Mouse (Mus musculus) limb, embryonic 13.5 days (tissue): ENCODE measurements around the gene Ets1. TPM values are rescaled to one million over a fixed set of nuclear protein-coding genes. Genes with fewer than 3 reads are reported as not detected.

Source experiments
- ATAC-seq: fragments of 200-750 bp; cut with Nextera tagmentation; 2 replicates; pipeline ENCODE4 v1.8.0; 2017; ENCODE audit warnings: low read depth, moderate number of reproducible peaks, moderate TSS enrichment; ENCODE audit not compliant: low FRiP score
- H3K27ac ChIP-seq: fragments of 300-500 bp; sonication (generic); 2 replicates; pipeline ENCODE4 v1.5.1; 2015; ENCODE audit warnings: inconsistent platforms, mild to moderate bottlenecking, moderate library complexity
- H3K27me3 ChIP-seq: fragments of 300-500 bp; sonication (generic); 2 replicates; pipeline ENCODE4 v1.6.1; 2015; ENCODE audit warnings: mild to moderate bottlenecking, inconsistent platforms
- H3K36me3 ChIP-seq: fragments of 300-500 bp; sonication (generic); 2 replicates; pipeline ENCODE4 v1.6.1; 2015; ENCODE audit warnings: inconsistent platforms, mild to moderate bottlenecking, moderate library complexity
- H3K4me1 ChIP-seq: fragments of 300-500 bp; sonication (generic); 2 replicates; pipeline ENCODE4 v1.6.1; 2015; ENCODE audit warnings: inconsistent platforms
- H3K4me2 ChIP-seq: fragments of 300-500 bp; sonication (generic); replicated peaks from 2 replicates; pipeline ENCODE4 v1.6.1; 2015; ENCODE audit warnings: inconsistent platforms, mild to moderate bottlenecking, moderate library complexity
- H3K4me3 ChIP-seq: fragments of 300-500 bp; sonication (generic); 2 replicates; pipeline ENCODE4 v1.5.1; 2015; ENCODE audit warnings: moderate library complexity, mild to moderate bottlenecking, inconsistent platforms
- H3K9ac ChIP-seq: fragments of 300-500 bp; sonication (generic); 2 replicates; pipeline ENCODE4 v1.6.1; 2015; ENCODE audit warnings: mild to moderate bottlenecking, inconsistent platforms
- H3K9me3 ChIP-seq: fragments of 300-500 bp; sonication (generic); 2 replicates; pipeline ENCODE4 v1.6.1; 2016; ENCODE audit warnings: inconsistent platforms
- WGBS: fragments of 180-500 bp; shearing (Covaris S2); methylation state at CpG from one replicate; pipeline ENCODE4 v1.1.7; 2015; 5-methylcytosine and 5-hydroxymethylcytosine counted together
- polyA plus RNA-seq: library from polyadenylated mRNA; unstranded; fragments of >200 nt; fragmentation: Nextera tagmentation; extraction: Ambion mirVana; gene quantifications from 2 replicates; pipeline ENCODE4 v1.2.1, GENCODE M21; 2015

The Ets1 gene
- polyA plus RNA-seq, 1 experiment from 2014 or later: 41.8 TPM

- no peak for ATAC-seq
These were observed 28.8 kb upstream of the Ets1 start for GRCm38 (mm10) chr9:32607218-32607617.

GRCm38 (mm10) chr9:32608831-32609610, 27.0 kb upstream of the Ets1 start:
- Histone ChIP-seq H3K4me3 (no peak overlapping the region), H3K4me2 (no peak overlapping the region), H3K27ac (no peak overlapping the region), H3K4me1 (peaks cover 9% of the 10 kb centered on the region; the same call in 1 of the 2 replicates), H3K9ac (no peak overlapping the region), H3K27me3 (peaks cover 8% of the 10 kb centered on the region; the same call in 1 of the 2 replicates), H3K9me3 (no peaks in the 10 kb centered on the region), H3K36me3 (no peaks in the 10 kb centered on the region)
- 92% methylated on average over 10 of the region's 10 CpGs for WGBS
- no peak for ATAC-seq

More at GRCm38 (mm10) chr9:32607218-32607617, 28.8 kb upstream of the Ets1 start:
- Histone ChIP-seq H3K9me3 (no peaks in the 10 kb centered on the region), H3K4me1 (no peaks in the 10 kb centered on the region), H3K4me3 (no peak overlapping the region), H3K9ac (no peak overlapping the region), H3K4me2 (no peak overlapping the region), H3K27me3 (peaks cover 8% of the 10 kb centered on the region; the same call in 1 of the 2 replicates), H3K27ac (no peak overlapping the region), H3K36me3 (no peaks in the 10 kb centered on the region)
- WGBS: 26% methylated on average over 7 of the region's 7 CpGs

GRCm38 (mm10) chr9:32610218-32610617, 25.8 kb upstream of the Ets1 start:
- H3K4me2 ChIP-seq: no peak overlapping the region
- peaks cover 4% of the 10 kb centered on the region; the same call in 1 of the 2 replicates for H3K27me3 ChIP-seq
- 88% methylated on average over 8 of the region's 8 CpGs for WGBS
- H3K27ac ChIP-seq: no peak overlapping the region
- H3K36me3 ChIP-seq: no peaks in the 10 kb centered on the region
- no peaks in the 10 kb centered on the region for H3K9me3 ChIP-seq
- H3K4me3 ChIP-seq: no peak overlapping the region
- ATAC-seq: no peak
- H3K4me1 ChIP-seq: peaks cover 9% of the 10 kb centered on the region; the same call in 1 of the 2 replicates
- no peak overlapping the region for H3K9ac ChIP-seq

- Histone ChIP-seq H3K4me2 (no peak overlapping the region), H3K9me3 (no peaks in the 10 kb centered on the region), H3K27ac (no peak overlapping the region), H3K4me1 (peaks cover 9% of the 10 kb centered on the region; the same call in 1 of the 2 replicates), H3K27me3 (peaks cover 4% of the 10 kb centered on the region; the same call in 1 of the 2 replicates), H3K4me3 (no peak overlapping the region), H3K36me3 (no peaks in the 10 kb centered on the region), H3K9ac (no peak overlapping the region)
- ATAC-seq: no peak
- 59% methylated on average over 4 of the region's 4 CpGs for WGBS
These were observed 25.4 kb upstream of the Ets1 start for GRCm38 (mm10) chr9:32610631-32611030.

- 87% methylated on average over 4 of the region's 4 CpGs for WGBS
- no peaks in the 10 kb centered on the region for H3K9me3 ChIP-seq
- no peak overlapping the region for H3K27ac ChIP-seq
- no peak overlapping the region for H3K9ac ChIP-seq
- H3K27me3 ChIP-seq: peaks cover 4% of the 10 kb centered on the region; the same call in 1 of the 2 replicates
- ATAC-seq: no peak
- no peak overlapping the region for H3K4me2 ChIP-seq
- H3K36me3 ChIP-seq: no peaks in the 10 kb centered on the region
- peaks cover 9% of the 10 kb centered on the region; the same call in 1 of the 2 replicates for H3K4me1 ChIP-seq
- no peak overlapping the region for H3K4me3 ChIP-seq
These were observed 24.7 kb upstream of the Ets1 start for GRCm38 (mm10) chr9:32611340-32611739.

GRCm38 (mm10) chr9:32612426-32612825, 23.6 kb upstream of the Ets1 start:
- H3K9ac ChIP-seq: no peak overlapping the region
- peaks cover 9% of the 10 kb centered on the region; the same call in 1 of the 2 replicates for H3K4me1 ChIP-seq
- no peak overlapping the region for H3K27ac ChIP-seq
- ATAC-seq: no peak
- H3K27me3 ChIP-seq: no peaks in the 10 kb centered on the region
- no peaks in the 10 kb centered on the region for H3K36me3 ChIP-seq
- no peak overlapping the region for H3K4me2 ChIP-seq
- H3K4me3 ChIP-seq: no peak overlapping the region
- WGBS: 83% methylated on average over 5 of the region's 5 CpGs
- no peaks in the 10 kb centered on the region for H3K9me3 ChIP-seq

- Histone ChIP-seq H3K4me2 (no peak overlapping the region), H3K4me1 (peaks cover 9% of the 10 kb centered on the region; the same call in 1 of the 2 replicates), H3K36me3 (no peaks in the 10 kb centered on the region), H3K9me3 (no peaks in the 10 kb centered on the region), H3K9ac (no peak overlapping the region), H3K27ac (no peak overlapping the region), H3K27me3 (no peaks in the 10 kb centered on the region), H3K4me3 (no peak overlapping the region)
- WGBS: 51% methylated on average over 6 of the region's 6 CpGs
- no peak for ATAC-seq
These were observed 23.1 kb upstream of the Ets1 start for GRCm38 (mm10) chr9:32612861-32613421.

GRCm38 (mm10) chr9:32614191-32614590, 21.8 kb upstream of the Ets1 start:
- no peak overlapping the region for H3K27ac ChIP-seq
- no peak overlapping the region for H3K9ac ChIP-seq
- H3K36me3 ChIP-seq: no peaks in the 10 kb centered on the region
- no peak overlapping the region for H3K4me3 ChIP-seq
- H3K4me1 ChIP-seq: peaks cover 9% of the 10 kb centered on the region; the same call in 1 of the 2 replicates
- 88% methylated on average over 9 of the region's 9 CpGs for WGBS
- no peak for ATAC-seq
- H3K27me3 ChIP-seq: no peaks in the 10 kb centered on the region
- no peaks in the 10 kb centered on the region for H3K9me3 ChIP-seq
- H3K4me2 ChIP-seq: no peak overlapping the region

- no peaks in the 10 kb centered on the region for H3K9me3 ChIP-seq
- 90% methylated on average over 6 of the region's 6 CpGs for WGBS
- no peak overlapping the region for H3K9ac ChIP-seq
- no peaks in the 10 kb centered on the region for H3K36me3 ChIP-seq
- no peak overlapping the region for H3K27ac ChIP-seq
- H3K4me2 ChIP-seq: no peak overlapping the region
- 0 out of 2 replicates have a peak, but pooled peaks cover 1% of the 10 kb centered on the region for H3K27me3 ChIP-seq
- ATAC-seq: no peak
- peaks cover 9% of the 10 kb centered on the region for H3K4me1 ChIP-seq
- H3K4me3 ChIP-seq: no peak overlapping the region
These were observed 20.6 kb upstream of the Ets1 start for GRCm38 (mm10) chr9:32615461-32615860.

GRCm38 (mm10) chr9:32615986-32616385, 20.0 kb upstream of the Ets1 start:
- 0 out of 2 replicates have a peak, but pooled peaks cover 4% of the 10 kb centered on the region for H3K27me3 ChIP-seq
- no peak overlapping the region for H3K4me3 ChIP-seq
- no peak overlapping the region for H3K4me2 ChIP-seq
- H3K27ac ChIP-seq: no peak overlapping the region
- no peaks in the 10 kb centered on the region for H3K36me3 ChIP-seq
- H3K4me1 ChIP-seq: peaks cover 9% of the 10 kb centered on the region
- 53% methylated on average over 7 of the region's 7 CpGs for WGBS
- no peaks in the 10 kb centered on the region for H3K9me3 ChIP-seq
- no peak overlapping the region for H3K9ac ChIP-seq
- no peak for ATAC-seq

- H3K27me3 ChIP-seq: 0 out of 2 replicates have a peak, but pooled peaks cover 4% of the 10 kb centered on the region
- no peak overlapping the region for H3K27ac ChIP-seq
- no peaks in the 10 kb centered on the region for H3K9me3 ChIP-seq
- 88% methylated on average over 5 of the region's 5 CpGs for WGBS
- ATAC-seq: no peak
- no peak overlapping the region for H3K4me2 ChIP-seq
- no peak overlapping the region for H3K9ac ChIP-seq
- peaks cover 9% of the 10 kb centered on the region for H3K4me1 ChIP-seq
- H3K4me3 ChIP-seq: no peak overlapping the region
- no peaks in the 10 kb centered on the region for H3K36me3 ChIP-seq
These were observed 19.2 kb upstream of the Ets1 start for GRCm38 (mm10) chr9:32616516-32617429.

GRCm38 (mm10) chr9:32617430-32617768, 18.6 kb upstream of the Ets1 start:
- H3K9me3 ChIP-seq: no peaks in the 10 kb centered on the region
- H3K4me3 ChIP-seq: no peak overlapping the region
- no peak for ATAC-seq
- no peak overlapping the region for H3K27ac ChIP-seq
- WGBS: 72% methylated on average over 5 of the region's 5 CpGs
- H3K4me1 ChIP-seq: peaks cover 9% of the 10 kb centered on the region
- no peak overlapping the region for H3K4me2 ChIP-seq
- no peak overlapping the region for H3K9ac ChIP-seq
- no peaks in the 10 kb centered on the region for H3K36me3 ChIP-seq
- 0 out of 2 replicates have a peak, but pooled peaks cover 4% of the 10 kb centered on the region for H3K27me3 ChIP-seq
